In genomic region chr12:69131267-69131666, GRCm38 (mm10) we compare ENCODE assay signal across 12 mouse cellular contexts. TPM values are rescaled to one million over a fixed set of nuclear protein-coding genes. Genes with fewer than 3 reads are reported as not detected.
"Had no signal": no experiment of that assay in that cellular context is flagged by ENCODE, and none has a peak within 500 bp of the region (broad histone marks: within the 10 kb centered on the region; RNA-seq: fewer than 3 reads in every experiment).

No protein-coding gene starts in this region.

- H3K36me3 ChIP-seq: kidney, embryonic 15.5 days; limb, embryonic 10.5 days; limb, embryonic 13.5 days; liver, embryonic 13.5 days; midbrain, embryonic 12.5 days; midbrain, embryonic 15.5 days; neural tube, embryonic 12.5 days; neural tube, embryonic 15.5 days; stomach, embryonic 15.5 days had no signal

- H3K27me3 ChIP-seq: kidney, embryonic 15.5 days; limb, embryonic 13.5 days; liver, embryonic 13.5 days; midbrain, embryonic 12.5 days; midbrain, embryonic 15.5 days; neural tube, embryonic 12.5 days; stomach, embryonic 15.5 days had no signal

- H3K4me1 ChIP-seq: limb, embryonic 13.5 days; midbrain, embryonic 12.5 days; midbrain, embryonic 15.5 days; neural tube, embryonic 12.5 days; stomach, embryonic 15.5 days had no signal

- DNase-seq: liver, embryonic 13.5 days had no signal

- H3K9me3 ChIP-seq: kidney, embryonic 15.5 days; limb, embryonic 10.5 days; limb, embryonic 13.5 days; liver, embryonic 13.5 days; midbrain, embryonic 12.5 days; midbrain, embryonic 15.5 days; neural tube, embryonic 12.5 days; neural tube, embryonic 15.5 days; stomach, embryonic 15.5 days had no signal

- H3K4me3 ChIP-seq: kidney, embryonic 15.5 days; limb, embryonic 10.5 days; limb, embryonic 13.5 days; midbrain, embryonic 12.5 days; midbrain, embryonic 15.5 days; neural tube, embryonic 12.5 days; neural tube, embryonic 15.5 days; stomach, embryonic 15.5 days had no signal

RNA-seq across cellular contexts. Expression of gene Lrr1, which starts 37.3 kb away (rescaled TPM):
- total RNA-seq: layer of hippocampus, adult 18-20 months; left cerebral cortex, adult 8-10 months; left cerebral cortex, postnatal 25 days had no signal
